15 mouse cellular contexts compared by ENCODE assay signal in genomic region chr5:16984877-16985276, GRCm38 (mm10).
"Had no signal": no experiment of that assay in that cellular context is flagged by ENCODE, and none has a peak within 500 bp of the region (broad histone marks: within the 10 kb centered on the region; RNA-seq: fewer than 3 reads in every experiment).

No protein-coding gene starts in this region.

- H3K27me3 ChIP-seq: neural tube, embryonic 15.5 days; stomach, embryonic 15.5 days had no signal

- H3K4me1 ChIP-seq: neural tube, embryonic 15.5 days; stomach, embryonic 15.5 days had no signal

- H3K9ac ChIP-seq: neural tube, embryonic 15.5 days; stomach, embryonic 15.5 days had no signal

- H3K4me3 ChIP-seq: neural tube, embryonic 15.5 days; stomach, embryonic 15.5 days had no signal

- DNase-seq: retina, postnatal 1 day; right cerebral cortex, adult 18-20 months; right cerebral cortex, postnatal 14 days; right cerebral cortex, postnatal 25 days; right cerebral cortex, postnatal 4 days; spleen, adult 18-20 months; thymus, adult 18-20 months; thymus, adult 2 months; thymus, postnatal 14 days; thymus, postnatal 25 days; thymus, postnatal 36 days; thymus, postnatal 4 days had no signal

- H3K9me3 ChIP-seq: neural tube, embryonic 15.5 days; stomach, embryonic 15.5 days had no signal

- H3K27ac ChIP-seq: neural tube, embryonic 15.5 days; stomach, embryonic 15.5 days; stomach, postnatal 0 days had no signal

- H3K36me3 ChIP-seq: neural tube, embryonic 15.5 days; stomach, embryonic 15.5 days had no signal

- H3K4me2 ChIP-seq: neural tube, embryonic 15.5 days; stomach, embryonic 15.5 days had no signal
